In genomic region chr5:23034944-23035726, GRCm38 (mm10) we compare ENCODE assay signal across 9 mouse cellular contexts.
A peak's percentile ranks its signal among the peaks of the same experiment; 100 is the strongest.
DNase-seq lines count a peak whose midpoint lies in the region; ATAC-seq lines count a peak whose summit lies in the region.
"Had no signal": no experiment of that assay in that cellular context is flagged by ENCODE, and none has a peak within 500 bp of the region (broad histone marks: within the 10 kb centered on the region; RNA-seq: fewer than 3 reads in every experiment).

No protein-coding gene starts in this region.

- H3K27me3 ChIP-seq in heart, embryonic 11.5 days (ENCODE audit: control insufficient read depth, insufficient read depth, low read length) = no peaks in the 10 kb centered on the region
- H3K27me3 ChIP-seq: Patski had no signal

- intact Hi-C loops in left cerebral cortex, postnatal 14 days (cut with DNase I) = no loop called here
- intact Hi-C loops in heart, postnatal 14 days (cut with DNase I) = no loop called here

- no peaks in the 10 kb centered on the region for H3K36me3 ChIP-seq in heart, embryonic 11.5 days (ENCODE audit: control insufficient read depth, insufficient read depth, low read length)

- WGBS in heart, embryonic 11.5 days (ENCODE audit: insufficient replicate concordance) = 55% methylated on average over 6 of the region's 6 CpGs

- H3K4me3 ChIP-seq in heart, embryonic 11.5 days (ENCODE audit: low read depth, low read length) = no peak overlapping the region

- H3K27ac ChIP-seq in heart, embryonic 11.5 days (ENCODE audit: low read depth, low read length) = no peak overlapping the region

- H3K9me3 ChIP-seq in heart, embryonic 11.5 days (replicated peaks; ENCODE audit: control insufficient read depth, low read length) = no peaks in the 10 kb centered on the region

- DNase-seq in urinary bladder, postnatal 14 days (ENCODE audit: low spot score) = peak; percentile 18
- no peak for DNase-seq in urinary bladder, adult 18-20 months (ENCODE audit: low spot score in 2 of 2)
- peak; percentile 42 to 62 for DNase-seq in cerebellum, postnatal 36 days
- peak; percentile 31 to 51 for DNase-seq in left cerebral cortex, postnatal 14 days (ENCODE audit: low spot score in 2 of 2)
- DNase-seq in telencephalon, adult 2 months (ENCODE audit: low read depth, low spot score) = peak; percentile 33
- DNase-seq in urinary bladder, postnatal 36 days (ENCODE audit: low spot score in 2 of 2) = no peak
- no peak for DNase-seq in heart, postnatal 14 days

- no peak overlapping the region for H3K4me2 ChIP-seq in heart, embryonic 11.5 days

- H3K9ac ChIP-seq in heart, embryonic 11.5 days (ENCODE audit: low read depth, low read length) = no peak overlapping the region

- H3K4me1 ChIP-seq in heart, embryonic 11.5 days (ENCODE audit: control insufficient read depth, insufficient read depth, low read length) = no peaks in the 10 kb centered on the region

- no peak for ATAC-seq in heart, embryonic 11.5 days (replicated peaks; ENCODE audit: insufficient number of reproducible peaks, low FRiP score, low TSS enrichment)

Comparison
In these comparisons a context has a peak if more than half of its experiments do, and no peak if none do; other contexts are left out.
1. DNase-seq: peak in urinary bladder, postnatal 14 days (single experiment), cerebellum, postnatal 36 days (2 of 2), left cerebral cortex, postnatal 14 days (2 of 2) and telencephalon, adult 2 months (single experiment); none in urinary bladder, adult 18-20 months (0 of 2), urinary bladder, postnatal 36 days (0 of 2) and heart, postnatal 14 days (0 of 2).